Mouse (Mus musculus): ENCODE measurements around the gene Lrrc7. TPM values are rescaled to one million over a fixed set of nuclear protein-coding genes. Genes with fewer than 3 reads are reported as not detected.

Lrrc7 gene
- polyA plus RNA-seq (2015; fragmentation: Nextera tagmentation; extraction: Ambion mirVana), result 10.0 and 10.5 TPM in 2 replicates

GRCm38 (mm10) chr3:158561987-158562360 lies at the start of gene Lrrc7:
Lrrc7 (minus strand) TSS chr3:158562221.

GRCm38 (mm10) chr3:158036329-158036988 lies 525.6 kb downstream of the Lrrc7 start, which contains the start of the genes Srsf11 and Lrrc40:
Srsf11 (minus strand) TSS chr3:158036639.
Lrrc40 (plus strand) TSS chr3:158036662.

All from neural tube, postnatal 0 days (tissue).